Mouse (Mus musculus) CD8-positive naive resting alpha-beta T cell, adult 2 months (primary cell): ENCODE data around the gene Gm38394.

Source experiments
- DNase-seq, 2 experiments: peaks; one replicate each; pipeline ENCODE4 v3.0.0; 2022; ENCODE audit warnings: low read depth in 2 of 2, low spot score in 2 of 2

Gene Gm38394

GRCm38 (mm10) chr1:133596298-133597007, 64.7 kb downstream of the Gm38394 start:
- DNase-seq: no peak

DNA sequence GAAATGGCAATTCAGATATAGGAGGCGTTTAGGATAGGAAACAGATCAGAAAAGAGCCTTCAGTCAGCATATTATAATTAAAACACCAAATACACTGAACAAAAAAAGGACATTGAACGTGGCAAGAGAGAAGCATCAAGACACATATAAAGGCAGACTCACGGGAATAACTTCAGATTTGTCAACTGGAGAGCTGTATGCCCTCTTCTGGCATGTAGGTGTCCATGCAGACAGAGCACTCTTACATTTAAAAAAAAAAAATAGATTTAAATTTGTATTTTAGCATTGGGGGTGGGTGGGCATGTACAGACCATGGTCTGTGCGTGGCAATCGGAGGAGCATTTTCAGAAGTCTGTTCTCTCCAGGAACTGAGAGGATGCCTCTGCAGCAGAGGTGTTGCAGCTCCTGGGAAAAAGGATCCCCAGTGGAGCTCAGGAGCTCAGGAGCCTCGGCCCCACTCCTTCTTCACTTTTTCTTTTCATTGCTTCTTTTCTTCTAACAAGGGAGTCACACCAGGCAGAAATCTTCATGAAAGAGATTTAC, 75.1 kb downstream of the Gm38394 start:
- DNase-seq: no peak

- DNase-seq: no peak
Measured at GRCm38 (mm10) chr1:133571293-133571692, 89.8 kb downstream of the Gm38394 start.
